Mouse (Mus musculus) stomach, postnatal 0 days (tissue): Measurements from ENCODE around the gene Immp2l.

Experiments
- CTCF ChIP-seq: IDR thresholded peaks from 2 replicates; pipeline ENCODE4 v1.5.1; 2016; ENCODE audit warnings: antibody characterized with exemption, low read depth, mild to moderate bottlenecking, moderate library complexity
- EP300 ChIP-seq: optimal IDR thresholded peaks from 2 replicates; pipeline ENCODE3; 2016; ENCODE audit warnings: antibody characterized with exemption

DNA sequence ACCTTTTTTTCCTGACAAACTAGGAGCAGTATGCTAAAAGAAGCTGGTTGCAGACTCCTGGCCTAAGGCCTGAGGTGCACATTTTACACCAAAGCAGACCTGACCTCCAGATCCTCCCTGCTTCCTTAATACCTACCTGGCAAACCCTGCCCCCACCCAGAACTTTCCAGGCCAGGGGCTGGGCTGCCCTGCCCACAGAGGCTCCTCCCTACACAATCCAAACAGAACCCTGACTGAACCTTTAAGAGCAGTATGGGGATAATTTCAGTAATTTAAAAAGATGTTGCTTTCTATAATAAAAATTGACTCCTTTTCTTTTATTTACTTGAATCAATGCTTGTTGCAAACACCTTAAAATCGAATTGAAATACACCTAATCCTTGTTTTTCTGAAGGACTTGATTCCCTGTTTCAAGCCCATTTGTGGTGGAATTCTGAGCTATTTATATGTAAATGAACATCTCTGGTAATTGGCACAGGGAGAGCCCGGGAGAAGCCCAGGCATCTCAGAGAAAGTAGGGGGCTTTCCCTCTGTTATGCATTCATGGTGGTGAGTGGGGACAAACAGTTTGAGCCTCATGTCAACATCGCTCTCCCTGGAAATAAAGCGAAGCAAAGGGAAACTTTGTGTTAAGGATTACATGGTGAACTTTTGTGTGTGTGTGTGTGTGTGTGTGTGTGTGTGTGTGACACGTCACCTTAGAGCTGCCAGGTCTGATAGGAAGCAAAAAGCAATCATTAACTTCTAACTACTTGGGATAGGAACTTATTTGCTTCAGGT lies 535.3 kb downstream of the Immp2l start:
- TF ChIP-seq CTCF, result no peak
- TF ChIP-seq EP300, result no peak
